Mouse (Mus musculus): Measurements from ENCODE around the gene Thyn1. TPM values are rescaled to one million over a fixed set of nuclear protein-coding genes. Genes with fewer than 3 reads are reported as not detected.

The Thyn1 gene
- 4.7 and 5.5 TPM in 2 replicates for polyA plus RNA-seq (2012)

DNA sequence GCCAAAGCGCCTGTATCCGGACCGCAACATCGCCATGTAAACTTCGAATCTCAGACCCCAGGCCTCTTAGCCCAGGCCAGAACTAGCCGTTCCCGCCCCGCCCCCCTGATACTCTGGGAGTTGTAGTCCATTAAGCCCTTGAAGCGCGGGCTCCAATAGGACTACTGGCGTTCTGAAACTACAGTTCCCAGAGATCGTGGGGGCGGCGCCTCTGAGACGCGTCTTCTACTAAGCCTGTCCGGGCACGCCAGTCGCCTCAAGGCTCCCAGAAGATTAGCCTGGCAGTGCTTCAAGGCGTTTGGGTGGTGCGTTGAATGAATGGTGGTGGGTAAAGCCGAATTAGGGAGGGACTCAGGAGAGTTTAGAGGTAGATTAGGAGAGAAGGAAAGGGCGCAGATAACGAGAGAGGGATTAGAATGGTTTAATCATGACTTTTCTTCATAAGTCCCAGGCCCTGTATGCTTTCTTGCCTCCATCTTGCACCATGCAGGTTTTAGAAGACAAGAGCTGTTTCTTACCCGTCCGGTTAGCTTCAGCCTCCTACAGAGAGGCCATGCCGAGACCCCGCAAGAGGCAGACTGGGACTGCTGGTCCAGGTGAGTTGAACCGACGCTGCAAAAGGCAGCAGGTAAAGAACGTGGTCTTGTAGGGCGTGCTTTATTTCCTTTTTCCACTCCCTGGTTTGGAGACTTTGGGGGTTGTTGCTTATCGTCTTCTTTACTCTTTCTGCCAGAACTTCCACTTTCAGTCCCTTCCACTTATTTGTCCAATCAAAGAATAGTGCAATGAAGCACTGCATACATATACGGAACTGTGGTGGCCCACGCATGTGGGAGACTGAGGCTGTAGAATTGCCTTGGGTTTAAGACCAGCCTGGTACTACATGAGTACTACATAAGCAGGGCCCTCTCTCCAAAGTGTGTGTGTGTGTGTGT is at the start of gene Thyn1, which contains the start of gene Acad8:
Thyn1 (plus strand) TSS at position 250 of the 935 bp plus-strand sequence.
Acad8 (minus strand) TSS at position 106 of the 935 bp plus-strand sequence.

DNA sequence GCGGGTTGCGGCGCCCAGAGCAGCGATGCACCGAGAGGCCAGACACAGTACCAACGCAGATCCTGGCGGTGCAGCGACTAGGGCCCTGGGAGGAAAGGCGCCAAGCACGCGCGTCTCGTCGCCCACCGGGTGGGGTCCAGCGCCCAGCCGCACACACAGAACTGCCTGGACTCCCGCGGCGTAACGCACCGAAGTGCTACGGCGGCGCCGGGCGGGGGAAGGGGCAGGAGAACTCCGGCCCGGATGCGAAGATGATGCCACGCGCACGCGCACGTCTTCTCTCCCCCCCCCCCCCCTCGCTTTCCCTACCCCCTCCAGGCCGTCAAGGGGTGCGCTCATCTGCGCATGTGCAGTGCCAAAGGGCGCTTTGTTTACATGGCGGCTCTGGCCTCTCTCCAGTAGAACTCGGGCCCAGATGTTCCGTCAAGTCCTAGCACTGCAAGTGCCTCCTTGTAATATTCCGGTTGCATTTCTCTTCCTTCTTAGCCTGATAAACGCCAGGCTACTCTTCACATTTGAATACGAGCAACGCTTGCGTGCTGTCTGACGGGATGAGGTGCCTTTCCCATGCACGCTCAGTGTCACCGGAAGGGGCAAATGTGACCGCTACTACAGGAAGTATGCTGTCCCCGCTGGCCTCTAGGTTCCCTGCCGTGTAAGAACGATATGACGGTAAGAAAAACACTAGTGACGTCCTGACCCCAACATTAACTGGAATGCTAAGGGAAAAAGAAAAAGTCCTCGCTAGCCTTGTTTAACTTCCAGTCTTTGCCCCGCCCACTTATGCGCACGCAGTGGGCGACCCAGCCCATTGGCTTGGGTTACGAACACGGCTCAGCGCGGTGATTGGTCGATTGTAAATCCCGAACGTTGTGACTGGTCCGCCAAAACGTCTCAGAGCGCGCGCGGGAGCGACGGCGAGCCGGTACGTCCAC is 30.6 kb downstream of the Thyn1 start, which contains the start of the genes Vps26b and Ncapd3:
Vps26b (minus strand) TSS at position 238 of the 935 bp plus-strand sequence.
Ncapd3 (plus strand) TSS at position 348 of the 935 bp plus-strand sequence.

Other genes with a start within 250 kb of the Thyn1 start
- not detected in 2 replicates for gene Glb1l2, start 193.2 kb upstream of the Thyn1 start, polyA plus RNA-seq (2012)
- not detected in 2 replicates for gene Glb1l3, start 138.8 kb upstream of the Thyn1 start, polyA plus RNA-seq (2012)
- gene Gm1110, start 76.6 kb upstream of the Thyn1 start, polyA plus RNA-seq (2012) = 0.05 TPM in 1 of 2 replicates, not detected in the other
- 1.7 and 2.0 TPM in 2 replicates for gene Acad8, start 144 bp upstream of the Thyn1 start, polyA plus RNA-seq (2012)
- 35.2 and 37.6 TPM in 2 replicates for gene Vps26b, start 30.4 kb downstream of the Thyn1 start, polyA plus RNA-seq (2012)
- 3.0 and 4.0 TPM in 2 replicates for gene Ncapd3, start 30.5 kb downstream of the Thyn1 start, polyA plus RNA-seq (2012)
- gene Jam3, start 155.7 kb downstream of the Thyn1 start, polyA plus RNA-seq (2012) = 0.10 and 0.43 TPM in 2 replicates